Mouse (Mus musculus) megakaryocyte, embryonic 14.5 days (primary cell): Measurements from ENCODE around the gene Apon.

Experiments
- FLI1 ChIP-seq: IDR thresholded peaks from 2 replicates; pipeline ENCODE4 v1.6.1; 2012; ENCODE audit warnings: low read length, inconsistent platforms, mixed read lengths
- GATA1 ChIP-seq: IDR thresholded peaks from 3 replicates; pipeline ENCODE4 v1.6.1; 2012; ENCODE audit warnings: mixed read lengths, low read length, inconsistent platforms, borderline replicate concordance

GRCm38 (mm10) chr10:128270287-128270841 lies 16.5 kb downstream of the Apon start, which contains the start of gene Stat2:
- no peak for TF ChIP-seq GATA1
- TF ChIP-seq FLI1: no peak
